Mouse (Mus musculus) right cerebral cortex, adult 2 months (tissue): Measurements from ENCODE around the gene Slc38a7.
"Not testable (repeated sequence)": the region's sequence is repeated elsewhere in the genome, so short reads cannot be mapped to it uniquely, and the experiment has no call there.

ENCODE experiments used
- DNase-seq, 2 experiments: peaks; one replicate each; pipeline ENCODE4 v3.0.0; 2021 to 2022; ENCODE audit warnings: low spot score in 2 of 2

Gene Slc38a7

GRCm38 (mm10) chr8:95850326-95850725 lies 3.0 kb downstream of the Slc38a7 start:
- DNase-seq: no peak

- no peak for DNase-seq
These were observed 4.4 kb downstream of the Slc38a7 start for GRCm38 (mm10) chr8:95848734-95849464.

GRCm38 (mm10) chr8:95848061-95848551 lies 5.2 kb downstream of the Slc38a7 start:
- no peak for DNase-seq

- no peak for DNase-seq
These were observed 8.3 kb downstream of the Slc38a7 start for GRCm38 (mm10) chr8:95845026-95845425.

- DNase-seq: no peak
These were observed 9.4 kb downstream of the Slc38a7 start for GRCm38 (mm10) chr8:95843968-95844367.

- no peak for DNase-seq
These were observed 11.9 kb downstream of the Slc38a7 start for GRCm38 (mm10) chr8:95841436-95841835.

GRCm38 (mm10) chr8:95839289-95839688 lies 14.1 kb downstream of the Slc38a7 start:
- DNase-seq: no peak

- no peak for DNase-seq
These were observed 16.1 kb downstream of the Slc38a7 start for GRCm38 (mm10) chr8:95837266-95837665.

GRCm38 (mm10) chr8:95835891-95836290 lies 17.4 kb downstream of the Slc38a7 start:
- DNase-seq: no peak

- DNase-seq: no peak
These were observed 19.8 kb downstream of the Slc38a7 start for GRCm38 (mm10) chr8:95833435-95833984.

- DNase-seq: peak; percentile 94 to 96
These were observed 20.5 kb downstream of the Slc38a7 start for GRCm38 (mm10) chr8:95832603-95833434.

- DNase-seq: no peak
These were observed 23.2 kb downstream of the Slc38a7 start for GRCm38 (mm10) chr8:95830144-95830543.

GRCm38 (mm10) chr8:95825162-95825561 lies 28.2 kb downstream of the Slc38a7 start, which contains the start of gene Sap18b:
Gene Sap18b (plus strand): TSS chr8:95825346.
- DNase-seq: not testable (repeated sequence)

- DNase-seq: no peak
These were observed 30.6 kb downstream of the Slc38a7 start for GRCm38 (mm10) chr8:95822699-95823098.

GRCm38 (mm10) chr8:95822096-95822495 lies 31.2 kb downstream of the Slc38a7 start:
- no peak for DNase-seq

GRCm38 (mm10) chr8:95821266-95821665 lies 32.1 kb downstream of the Slc38a7 start:
- no peak for DNase-seq

GRCm38 (mm10) chr8:95818211-95818610 lies 35.1 kb downstream of the Slc38a7 start:
- DNase-seq: no peak

- DNase-seq: no peak
These were observed 35.7 kb downstream of the Slc38a7 start for GRCm38 (mm10) chr8:95817597-95817996.

GRCm38 (mm10) chr8:95816044-95816708 lies 37.2 kb downstream of the Slc38a7 start:
- DNase-seq: no peak

- DNase-seq: no peak
These were observed 43.2 kb downstream of the Slc38a7 start for GRCm38 (mm10) chr8:95810184-95810591.

- DNase-seq: no peak
These were observed 44.2 kb downstream of the Slc38a7 start for GRCm38 (mm10) chr8:95809116-95809515.

- DNase-seq: no peak
These were observed 44.7 kb downstream of the Slc38a7 start for GRCm38 (mm10) chr8:95808631-95809030.
